Mouse (Mus musculus): Measurements from ENCODE around the gene Shroom1. TPM values are rescaled to one million over a fixed set of nuclear protein-coding genes. Genes with fewer than 3 reads are reported as not detected.

Shroom1 gene
- polyA plus RNA-seq, 1 experiment from 2014 or later, result 2.3 TPM

DNA sequence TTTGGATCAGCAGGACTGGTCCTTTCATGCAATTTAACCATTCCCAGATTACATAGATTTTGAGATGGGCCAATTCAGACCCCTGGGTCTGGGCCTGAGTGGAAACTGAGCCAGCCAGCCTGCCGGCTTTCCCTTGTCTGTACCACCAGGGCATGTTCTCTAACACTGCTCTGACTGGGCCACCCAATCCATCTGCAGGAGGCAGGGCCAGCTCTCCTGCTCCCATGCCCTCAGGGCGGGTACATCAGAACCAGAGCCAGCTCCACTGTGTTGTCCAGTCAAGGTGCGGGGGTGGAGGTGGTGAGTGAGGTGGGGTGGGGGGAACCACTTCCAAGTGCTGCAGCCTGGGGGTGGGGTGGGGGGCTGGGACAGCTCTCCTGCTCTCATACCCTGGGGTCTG lies 29.3 kb downstream of the Shroom1 start:
- peaks cover 12% of the 10 kb centered on the region for H3K4me1 ChIP-seq
- 0 out of 2 replicates have a peak, but pooled peaks have one; percentile 20 for ATAC-seq (replicated peaks; ENCODE audit: low FRiP score)
- H3K36me3 ChIP-seq, result no peaks in the 10 kb centered on the region
- WGBS, result 67% methylated on average over 3 of the region's 3 CpGs
- peak overlapping the region; percentile 61 for H3K4me2 ChIP-seq
- H3K9me3 ChIP-seq (replicated peaks), result no peaks in the 10 kb centered on the region
- no peak overlapping the region for H3K9ac ChIP-seq
- H3K27me3 ChIP-seq, result peaks cover 37% of the 10 kb centered on the region
- H3K27ac ChIP-seq, result no peak overlapping the region
- no peak overlapping the region for H3K4me3 ChIP-seq (replicated peaks)

DNA sequence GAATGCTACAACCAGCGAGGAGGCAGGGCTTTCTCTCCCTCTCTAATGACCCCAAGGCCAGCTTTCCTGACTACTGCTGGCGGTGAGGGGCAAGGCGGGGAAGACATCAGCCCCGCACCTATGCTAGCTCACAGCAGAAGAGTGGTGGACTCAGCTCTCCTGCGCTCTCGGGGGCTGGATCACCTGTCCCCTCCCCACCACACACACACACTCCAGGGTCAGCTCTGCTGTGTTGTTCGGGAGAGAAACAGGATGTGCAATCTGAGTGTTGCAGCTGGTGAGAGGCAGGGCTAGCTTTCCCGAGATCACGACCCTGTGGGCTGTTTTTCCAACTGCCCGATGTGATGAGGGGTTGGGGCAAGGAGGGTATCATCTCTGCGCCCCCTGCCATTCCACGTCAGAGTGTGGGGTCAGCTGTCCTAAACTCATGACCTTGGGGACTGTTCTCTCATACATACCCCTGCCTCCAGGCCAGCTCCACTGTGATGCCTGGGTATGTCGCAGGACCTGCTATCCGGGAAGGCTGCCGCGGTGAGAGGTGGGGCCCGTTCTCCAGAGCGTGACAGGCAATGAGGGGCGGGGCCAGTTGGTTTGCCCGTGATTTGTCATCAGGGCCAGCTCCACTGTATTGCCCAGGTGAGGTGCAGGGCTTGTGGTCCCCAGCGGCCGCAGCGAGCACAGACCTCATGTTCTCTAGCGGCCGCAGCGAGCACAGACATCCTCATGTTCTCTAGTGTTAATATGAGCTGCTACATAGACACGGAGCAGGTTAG lies 30.0 kb downstream of the Shroom1 start:
- WGBS, result 8% methylated on average over 27 of the region's 27 CpGs

DNA sequence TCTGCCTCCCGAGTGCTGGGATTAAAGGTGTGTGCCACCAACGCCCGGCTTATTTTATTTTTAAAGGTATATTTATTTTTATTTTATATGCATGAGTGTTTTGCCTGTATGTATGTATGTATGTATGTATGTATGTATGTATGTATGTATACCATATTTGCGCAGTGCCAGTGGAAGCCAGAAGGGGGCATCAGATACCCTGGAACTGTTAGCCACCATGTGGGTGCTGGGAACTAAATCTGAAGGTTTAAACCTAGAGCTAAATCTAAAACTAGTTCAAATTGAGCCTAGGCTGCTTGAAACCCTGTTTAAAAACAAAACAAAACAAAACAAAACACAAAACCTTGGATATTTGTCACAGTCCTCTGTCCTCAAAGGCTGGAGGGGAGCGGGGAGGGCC lies 32.0 kb downstream of the Shroom1 start:
- ATAC-seq (replicated peaks; ENCODE audit: low FRiP score), result no peak
- Histone ChIP-seq H3K27me3 (peaks cover 22% of the 10 kb centered on the region; the same call in 1 of the 2 replicates), H3K9me3 (replicated peaks) (no peaks in the 10 kb centered on the region), H3K4me3 (replicated peaks) (no peak overlapping the region), H3K4me1 (peaks cover 21% of the 10 kb centered on the region), H3K9ac (no peak overlapping the region), H3K4me2 (no peak overlapping the region), H3K36me3 (no peaks in the 10 kb centered on the region), H3K27ac (no peak overlapping the region)
- WGBS, result 96% methylated on average over 5 of the region's 5 CpGs

More for the DNA sequence above, 30.0 kb downstream of the Shroom1 start:
- no peak overlapping the region for H3K27ac ChIP-seq
- peaks cover 30% of the 10 kb centered on the region for H3K27me3 ChIP-seq
- H3K4me2 ChIP-seq, result peak overlapping the region; percentile 61
- H3K9ac ChIP-seq, result no peak overlapping the region
- no peaks in the 10 kb centered on the region for H3K36me3 ChIP-seq
- H3K4me3 ChIP-seq (replicated peaks), result peak overlapping the region; percentile 30
- peak; percentile 86 for ATAC-seq (replicated peaks; ENCODE audit: low FRiP score)
- H3K9me3 ChIP-seq (replicated peaks), result no peaks in the 10 kb centered on the region
- H3K4me1 ChIP-seq, result peaks cover 15% of the 10 kb centered on the region

DNA sequence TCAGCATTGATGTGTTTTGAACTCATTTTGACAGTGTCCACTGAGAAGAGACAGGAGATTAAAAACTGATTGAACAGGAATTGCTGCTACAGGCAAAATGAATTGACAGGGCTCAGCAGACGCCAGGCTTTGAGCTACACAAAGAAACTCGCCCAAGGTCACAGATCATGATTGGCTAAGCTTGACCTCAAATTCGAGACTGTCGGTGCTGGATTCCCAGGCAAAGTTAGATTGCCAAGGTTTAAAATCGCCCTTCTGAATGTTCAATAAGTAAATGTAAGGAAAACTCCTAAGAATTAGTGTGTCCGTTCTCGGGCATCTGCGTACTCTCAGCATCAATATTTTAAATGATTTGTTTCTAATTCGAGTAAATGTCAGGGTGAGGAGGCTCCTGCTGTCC lies 32.4 kb downstream of the Shroom1 start:
- no peak for ATAC-seq (replicated peaks; ENCODE audit: low FRiP score)

DNA sequence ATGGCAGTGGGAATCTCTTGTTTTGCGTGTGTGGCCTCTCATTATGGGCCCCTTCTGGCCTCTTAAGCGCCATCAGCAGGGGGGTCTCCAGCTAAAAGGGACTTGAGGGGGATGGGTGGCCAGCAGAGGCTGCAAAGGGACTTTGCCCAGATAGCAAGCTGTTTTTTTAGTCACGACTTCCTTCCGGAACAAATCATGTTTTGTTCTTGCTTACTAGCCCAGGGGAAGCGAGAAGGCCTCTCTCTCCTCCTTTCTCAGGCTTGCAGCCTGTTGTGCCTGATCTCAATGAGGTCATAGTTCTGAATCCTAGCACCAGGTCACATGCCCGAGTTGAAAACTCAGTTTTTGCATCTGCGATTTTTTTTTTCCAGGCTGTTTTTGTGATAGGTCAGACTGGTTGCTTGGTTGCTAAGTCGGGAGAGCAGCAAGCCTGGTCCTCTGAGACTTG lies 35.0 kb downstream of the Shroom1 start:
- H3K4me2 ChIP-seq, result no peak overlapping the region
- H3K27ac ChIP-seq, result no peak overlapping the region
- 33% methylated on average over 8 of the region's 8 CpGs for WGBS
- ATAC-seq (replicated peaks; ENCODE audit: low FRiP score), result no peak
- no peaks in the 10 kb centered on the region for H3K9me3 ChIP-seq (replicated peaks)
- H3K27me3 ChIP-seq, result peaks cover 10% of the 10 kb centered on the region; the same call in 1 of the 2 replicates
- H3K36me3 ChIP-seq, result no peaks in the 10 kb centered on the region
- peaks cover 27% of the 10 kb centered on the region for H3K4me1 ChIP-seq
- no peak overlapping the region for H3K4me3 ChIP-seq (replicated peaks)
- no peak overlapping the region for H3K9ac ChIP-seq

More for the DNA sequence above, 32.4 kb downstream of the Shroom1 start:
- Histone ChIP-seq H3K9me3 (replicated peaks) (no peaks in the 10 kb centered on the region), H3K36me3 (no peaks in the 10 kb centered on the region), H3K4me3 (replicated peaks) (no peak overlapping the region), H3K27me3 (peaks cover 22% of the 10 kb centered on the region; the same call in 1 of the 2 replicates), H3K4me1 (peaks cover 21% of the 10 kb centered on the region), H3K9ac (no peak overlapping the region), H3K4me2 (no peak overlapping the region), H3K27ac (no peak overlapping the region)
- WGBS, result 86% methylated on average over 9 of the region's 9 CpGs

DNA sequence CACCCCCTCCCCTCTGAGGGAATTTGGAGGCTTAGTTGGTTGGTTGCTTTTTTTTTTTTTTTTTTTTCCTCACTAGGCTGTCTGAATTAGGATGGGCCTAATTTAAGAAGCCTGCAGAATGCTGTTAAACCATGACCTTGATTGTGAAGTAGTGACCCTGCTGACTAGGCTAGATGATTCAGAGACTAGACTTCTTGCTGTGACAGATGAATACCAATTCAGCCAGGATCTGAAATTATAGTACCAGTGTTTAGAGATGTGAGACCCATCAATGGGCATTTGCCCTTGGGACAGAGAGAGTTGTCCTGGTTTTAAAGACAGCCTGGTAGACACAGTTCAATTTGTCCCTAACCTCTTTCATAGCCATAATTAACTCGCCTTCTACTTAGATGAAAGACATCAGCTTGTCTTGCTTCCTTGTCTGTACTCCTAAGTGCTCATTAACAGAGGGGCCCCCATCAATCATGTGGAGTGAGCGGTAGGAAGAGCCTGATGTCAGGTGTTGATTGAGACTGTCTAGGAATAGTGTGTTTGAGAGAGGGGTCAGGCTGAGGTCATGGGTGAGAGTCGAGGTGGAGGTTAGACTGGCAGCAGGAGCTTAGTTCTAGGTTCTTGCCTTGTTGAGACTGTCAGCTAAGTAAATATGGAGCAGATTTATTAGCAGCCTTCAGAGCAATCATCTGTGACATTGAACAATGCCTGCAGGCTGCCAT lies 36.4 kb downstream of the Shroom1 start:
- Histone ChIP-seq H3K9me3 (replicated peaks) (no peaks in the 10 kb centered on the region), H3K4me1 (peaks cover 19% of the 10 kb centered on the region; the same call in 1 of the 2 replicates), H3K27me3 (no peaks in the 10 kb centered on the region), H3K4me2 (no peak overlapping the region), H3K9ac (no peak overlapping the region), H3K4me3 (replicated peaks) (no peak overlapping the region), H3K27ac (no peak overlapping the region), H3K36me3 (no peaks in the 10 kb centered on the region)
- 0 out of 2 replicates have a peak, but pooled peaks have one; percentile 22 for ATAC-seq (replicated peaks; ENCODE audit: low FRiP score)
- WGBS, result 26% methylated on average over 3 of the region's 3 CpGs

DNA sequence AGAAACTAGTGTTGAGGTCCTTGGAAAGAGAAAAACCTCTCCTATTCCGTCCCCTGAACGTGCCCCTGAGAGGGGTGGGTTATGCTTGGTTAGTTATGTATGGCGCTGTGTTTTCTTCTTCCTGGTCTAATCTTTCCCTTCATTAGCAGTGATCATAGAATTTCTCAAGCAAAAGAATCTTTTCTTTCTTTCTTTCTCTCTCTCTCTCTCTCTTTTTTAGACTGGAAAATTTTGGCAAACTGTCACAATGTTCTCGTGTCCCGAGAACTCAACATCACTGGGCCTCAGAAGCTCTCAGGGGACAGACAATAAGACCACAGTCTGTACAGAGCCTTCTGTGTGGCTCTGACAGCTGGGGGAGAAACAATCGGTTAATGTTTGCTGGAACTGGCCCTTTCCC lies 38.4 kb downstream of the Shroom1 start:
- WGBS, result 33% methylated on average over 6 of the region's 6 CpGs
- no peaks in the 10 kb centered on the region for H3K27me3 ChIP-seq
- H3K9ac ChIP-seq, result no peak overlapping the region
- H3K36me3 ChIP-seq, result no peaks in the 10 kb centered on the region
- H3K9me3 ChIP-seq (replicated peaks), result no peaks in the 10 kb centered on the region
- H3K4me1 ChIP-seq, result peaks cover 20% of the 10 kb centered on the region
- H3K4me3 ChIP-seq (replicated peaks), result no peak overlapping the region
- H3K4me2 ChIP-seq, result no peak overlapping the region
- ATAC-seq (replicated peaks; ENCODE audit: low FRiP score), result no peak
- peak overlapping the region; percentile 56 for H3K27ac ChIP-seq

DNA sequence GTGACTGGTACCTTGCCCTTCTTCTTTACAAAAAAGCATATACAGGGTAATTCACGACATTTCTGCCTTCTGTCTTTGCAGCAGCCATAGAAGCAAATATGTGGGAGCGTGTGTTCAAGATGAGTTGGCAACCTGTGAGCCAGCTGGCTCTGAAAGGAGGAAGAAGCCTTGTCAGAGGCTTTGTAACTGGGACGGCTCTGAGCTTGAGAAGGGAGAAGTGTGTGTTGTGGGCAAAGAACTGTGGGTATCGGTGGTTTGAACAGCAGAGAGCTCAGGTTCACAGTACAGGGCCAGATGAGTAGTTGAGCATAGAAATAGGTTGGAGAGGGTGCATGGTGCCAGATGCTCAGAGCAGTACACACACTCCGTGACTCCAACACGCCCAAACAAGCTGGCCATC lies 39.9 kb downstream of the Shroom1 start:
- no peak for ATAC-seq (replicated peaks; ENCODE audit: low FRiP score)
- Histone ChIP-seq H3K4me2 (no peak overlapping the region), H3K27ac (no peak overlapping the region), H3K9me3 (replicated peaks) (no peaks in the 10 kb centered on the region), H3K4me3 (replicated peaks) (no peak overlapping the region), H3K4me1 (peaks cover 25% of the 10 kb centered on the region), H3K9ac (no peak overlapping the region), H3K27me3 (no peaks in the 10 kb centered on the region), H3K36me3 (no peaks in the 10 kb centered on the region)
- WGBS, result 76% methylated on average over 6 of the region's 6 CpGs

DNA sequence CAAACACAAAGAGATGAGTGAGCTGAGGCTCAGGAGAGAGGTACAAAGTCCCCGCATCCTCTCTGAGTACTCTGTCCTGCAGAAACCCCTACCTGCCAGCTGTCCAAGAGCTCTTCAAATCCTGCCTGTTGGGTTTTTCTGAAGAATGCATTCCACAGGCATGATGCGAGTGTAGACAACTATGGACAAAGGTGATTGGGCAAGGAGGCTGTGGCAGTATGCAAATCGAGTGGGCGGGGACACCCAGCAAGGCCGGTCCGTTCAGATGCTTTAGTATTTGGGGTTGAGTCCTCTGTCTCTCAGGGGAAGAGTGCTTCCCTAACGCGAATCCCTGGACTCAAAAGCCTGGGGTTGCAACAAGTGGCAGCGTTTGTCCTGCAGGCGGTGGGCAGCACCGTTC lies 43.6 kb downstream of the Shroom1 start:
- no peaks in the 10 kb centered on the region for H3K27me3 ChIP-seq
- H3K9me3 ChIP-seq (replicated peaks), result no peaks in the 10 kb centered on the region
- H3K4me2 ChIP-seq, result peak overlapping the region; percentile 44
- H3K9ac ChIP-seq, result no peak overlapping the region
- 10% methylated on average over 11 of the region's 11 CpGs for WGBS
- H3K4me3 ChIP-seq (replicated peaks), result peak overlapping the region; percentile 13; the same call in 1 of the 2 replicates
- peak; percentile 49; the same call in 1 of the 2 replicates for ATAC-seq (replicated peaks; ENCODE audit: low FRiP score)
- no peak overlapping the region for H3K27ac ChIP-seq
- H3K4me1 ChIP-seq, result peaks cover 12% of the 10 kb centered on the region
- no peaks in the 10 kb centered on the region for H3K36me3 ChIP-seq

DNA sequence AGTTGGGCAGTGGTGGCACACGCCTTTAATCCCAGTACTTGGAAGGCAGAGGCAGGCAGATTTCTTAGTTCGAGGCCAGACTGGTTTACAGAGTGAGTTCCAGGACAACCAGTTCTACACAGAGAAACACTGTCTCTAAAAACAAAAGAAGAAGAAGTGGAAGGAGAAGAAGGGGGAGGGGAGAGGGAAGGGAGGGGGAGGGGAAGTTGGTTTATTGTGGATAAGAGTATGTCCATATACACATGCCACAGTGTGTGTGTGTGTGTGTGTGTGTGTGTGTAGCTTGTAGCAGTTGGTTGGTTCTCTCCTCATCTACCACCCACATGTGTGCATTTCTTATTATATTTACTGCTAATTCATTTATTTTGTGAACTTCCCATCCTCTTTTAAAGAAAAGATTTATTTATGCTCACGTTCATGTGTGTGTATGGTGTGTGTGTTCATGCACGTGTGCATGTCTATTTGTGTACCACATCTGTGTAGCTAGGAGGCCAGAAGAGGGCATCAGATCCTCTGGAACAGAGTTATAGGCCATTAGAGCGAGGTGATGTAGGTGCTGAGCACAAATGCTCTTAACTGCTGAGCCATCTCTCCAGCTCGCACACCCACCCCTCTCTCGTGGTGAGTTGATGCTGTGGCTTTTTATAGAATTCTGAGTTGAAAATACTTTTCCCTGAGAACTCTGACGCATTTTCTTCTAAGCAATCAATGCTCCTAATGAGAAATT lies 45.2 kb downstream of the Shroom1 start:
- Histone ChIP-seq H3K27me3 (no peaks in the 10 kb centered on the region), H3K36me3 (no peaks in the 10 kb centered on the region), H3K4me3 (replicated peaks) (no peak overlapping the region), H3K4me1 (peaks cover 8% of the 10 kb centered on the region), H3K9ac (no peak overlapping the region), H3K27ac (no peak overlapping the region), H3K4me2 (no peak overlapping the region), H3K9me3 (replicated peaks) (no peaks in the 10 kb centered on the region)
- no peak for ATAC-seq (replicated peaks; ENCODE audit: low FRiP score)
- WGBS, result 70% methylated on average over 8 of the region's 8 CpGs

DNA sequence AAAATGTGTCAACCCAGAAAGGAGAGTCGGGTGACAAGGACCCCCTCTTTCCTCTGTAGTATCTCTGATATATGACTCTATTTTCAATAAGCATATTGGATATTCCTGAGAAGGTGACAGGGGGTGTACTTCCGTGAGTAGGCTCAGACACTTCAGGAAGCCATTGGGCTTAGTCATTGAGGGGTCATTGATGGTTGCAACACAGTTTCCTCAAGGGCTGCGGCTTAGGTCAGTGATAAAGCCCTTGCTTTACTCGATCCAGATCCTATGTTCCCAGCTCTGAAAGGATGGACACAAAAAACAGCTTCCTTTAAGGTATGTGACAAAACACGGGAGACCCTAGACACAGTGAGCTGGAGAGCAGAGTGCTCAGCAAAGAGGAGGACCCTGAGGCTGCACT lies 46.7 kb downstream of the Shroom1 start:
- H3K27ac ChIP-seq, result no peak overlapping the region
- H3K36me3 ChIP-seq, result no peaks in the 10 kb centered on the region
- 81% methylated on average over 5 of the region's 5 CpGs for WGBS
- no peak overlapping the region for H3K4me2 ChIP-seq
- H3K9ac ChIP-seq, result no peak overlapping the region
- H3K4me3 ChIP-seq (replicated peaks), result no peak overlapping the region
- no peaks in the 10 kb centered on the region for H3K27me3 ChIP-seq
- ATAC-seq (replicated peaks; ENCODE audit: low FRiP score), result no peak
- H3K9me3 ChIP-seq (replicated peaks), result no peaks in the 10 kb centered on the region
- peaks cover 8% of the 10 kb centered on the region for H3K4me1 ChIP-seq

DNA sequence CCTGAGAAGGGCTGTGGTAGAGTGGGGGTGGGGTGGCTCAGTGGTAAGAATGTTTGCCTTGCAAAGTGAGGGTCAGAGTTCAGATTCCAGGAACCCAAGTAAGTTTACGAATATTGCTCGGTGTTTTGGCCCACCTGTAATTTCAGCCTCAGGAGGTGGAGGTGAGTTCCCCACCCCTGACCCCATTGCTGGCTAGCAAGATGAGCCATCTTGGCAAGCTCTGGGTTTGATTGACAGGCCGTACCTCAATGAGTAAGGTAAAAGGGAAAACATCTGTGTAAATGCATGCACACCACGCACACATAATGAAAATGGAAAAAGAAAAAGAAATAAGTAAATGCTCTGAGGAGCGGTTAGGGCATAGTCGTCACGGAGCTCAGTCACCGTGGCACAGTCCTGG lies 47.4 kb downstream of the Shroom1 start:
- Histone ChIP-seq H3K27ac (no peak overlapping the region), H3K36me3 (no peaks in the 10 kb centered on the region), H3K4me2 (no peak overlapping the region), H3K27me3 (no peaks in the 10 kb centered on the region), H3K9ac (no peak overlapping the region), H3K4me3 (replicated peaks) (no peak overlapping the region), H3K4me1 (peaks cover 8% of the 10 kb centered on the region), H3K9me3 (replicated peaks) (no peaks in the 10 kb centered on the region)
- ATAC-seq (replicated peaks; ENCODE audit: low FRiP score), result no peak
- 88% methylated on average over 8 of the region's 8 CpGs for WGBS

Measured in kidney, embryonic 15.5 days (tissue).